Mouse (Mus musculus): ENCODE results near the gene Specc1. TPM values are rescaled to one million over a fixed set of nuclear protein-coding genes. Genes with fewer than 3 reads are reported as not detected.

Specc1 gene
- polyA plus RNA-seq, 1 experiment from 2014 or later: 11.5 TPM

GRCm38 (mm10) chr11:62026345-62026815 is 69.8 kb downstream of the Specc1 start:
- Histone ChIP-seq H3K9me3 (ENCODE audit: control insufficient read depth, low read length) (no peaks in the 10 kb centered on the region), H3K4me2 (replicated peaks) (no peak overlapping the region), H3K27me3 (ENCODE audit: control insufficient read depth, insufficient read depth, low read length) (no peaks in the 10 kb centered on the region), H3K27ac (no peak overlapping the region), H3K4me1 (replicated peaks; ENCODE audit: control insufficient read depth, insufficient read depth, low read length) (peaks cover 6% of the 10 kb centered on the region), H3K9ac (no peak overlapping the region), H3K36me3 (replicated peaks; ENCODE audit: control insufficient read depth, insufficient read depth) (no peaks in the 10 kb centered on the region), H3K4me3 (replicated peaks; ENCODE audit: low read length) (no peak overlapping the region)
- 78% methylated on average over 4 of the region's 4 CpGs for WGBS
- peak; percentile 48 for DNase-seq (ENCODE audit: low spot score)
- no peak for ATAC-seq (ENCODE audit: low FRiP score)

GRCm38 (mm10) chr11:62027271-62027670 is 70.7 kb downstream of the Specc1 start:
- WGBS: 68% methylated on average over 6 of the region's 6 CpGs
- Histone ChIP-seq H3K9ac (no peak overlapping the region), H3K9me3 (ENCODE audit: control insufficient read depth, low read length) (no peaks in the 10 kb centered on the region), H3K4me3 (replicated peaks; ENCODE audit: low read length) (no peak overlapping the region), H3K27me3 (ENCODE audit: control insufficient read depth, insufficient read depth, low read length) (no peaks in the 10 kb centered on the region), H3K27ac (no peak overlapping the region), H3K4me1 (replicated peaks; ENCODE audit: control insufficient read depth, insufficient read depth, low read length) (peaks cover 6% of the 10 kb centered on the region), H3K4me2 (replicated peaks) (no peak overlapping the region), H3K36me3 (replicated peaks; ENCODE audit: control insufficient read depth, insufficient read depth) (no peaks in the 10 kb centered on the region)
- ATAC-seq (ENCODE audit: low FRiP score) (no peak), DNase-seq (ENCODE audit: low spot score) (no peak)

- Histone ChIP-seq H3K27ac (no peak overlapping the region), H3K9me3 (ENCODE audit: control insufficient read depth, low read length) (no peaks in the 10 kb centered on the region), H3K4me3 (replicated peaks; ENCODE audit: low read length) (no peak overlapping the region), H3K4me2 (replicated peaks) (no peak overlapping the region), H3K9ac (no peak overlapping the region), H3K27me3 (ENCODE audit: control insufficient read depth, insufficient read depth, low read length) (no peaks in the 10 kb centered on the region), H3K36me3 (replicated peaks; ENCODE audit: control insufficient read depth, insufficient read depth) (no peaks in the 10 kb centered on the region), H3K4me1 (replicated peaks; ENCODE audit: control insufficient read depth, insufficient read depth, low read length) (peaks cover 6% of the 10 kb centered on the region)
- WGBS: 65% methylated on average over 2 of the region's 2 CpGs
- DNase-seq (ENCODE audit: low spot score): no peak
- ATAC-seq (ENCODE audit: low FRiP score): no peak
These were observed 71.1 kb downstream of the Specc1 start for GRCm38 (mm10) chr11:62027705-62028104.

GRCm38 (mm10) chr11:62029171-62029570 is 72.6 kb downstream of the Specc1 start:
- Histone ChIP-seq H3K9me3 (ENCODE audit: control insufficient read depth, low read length) (no peaks in the 10 kb centered on the region), H3K9ac (no peak overlapping the region), H3K27ac (no peak overlapping the region), H3K4me3 (replicated peaks; ENCODE audit: low read length) (no peak overlapping the region), H3K27me3 (ENCODE audit: control insufficient read depth, insufficient read depth, low read length) (no peaks in the 10 kb centered on the region), H3K4me2 (replicated peaks) (no peak overlapping the region), H3K4me1 (replicated peaks; ENCODE audit: control insufficient read depth, insufficient read depth, low read length) (peaks cover 3% of the 10 kb centered on the region), H3K36me3 (replicated peaks; ENCODE audit: control insufficient read depth, insufficient read depth) (no peaks in the 10 kb centered on the region)
- WGBS: 87% methylated on average over 9 of the region's 9 CpGs
- ATAC-seq (ENCODE audit: low FRiP score) (no peak), DNase-seq (ENCODE audit: low spot score) (no peak)

GRCm38 (mm10) chr11:62034564-62034963 is 78.0 kb downstream of the Specc1 start:
- no peak for ATAC-seq (ENCODE audit: low FRiP score)
- H3K27me3 ChIP-seq (ENCODE audit: control insufficient read depth, insufficient read depth, low read length): no peaks in the 10 kb centered on the region

GRCm38 (mm10) chr11:62035220-62035619 is 78.7 kb downstream of the Specc1 start:
- no peaks in the 10 kb centered on the region for H3K27me3 ChIP-seq (ENCODE audit: control insufficient read depth, insufficient read depth, low read length)
- no peak overlapping the region for H3K9ac ChIP-seq
- H3K9me3 ChIP-seq (ENCODE audit: control insufficient read depth, low read length): no peaks in the 10 kb centered on the region
- H3K4me1 ChIP-seq (replicated peaks; ENCODE audit: control insufficient read depth, insufficient read depth, low read length): no peaks in the 10 kb centered on the region
- H3K4me2 ChIP-seq (replicated peaks): no peak overlapping the region
- 93% methylated on average over 1 of the region's 1 CpGs for WGBS
- no peaks in the 10 kb centered on the region for H3K36me3 ChIP-seq (replicated peaks; ENCODE audit: control insufficient read depth, insufficient read depth)
- DNase-seq (ENCODE audit: low spot score) (no peak), ATAC-seq (ENCODE audit: low FRiP score) (no peak)
- H3K27ac ChIP-seq: no peak overlapping the region
- no peak overlapping the region for H3K4me3 ChIP-seq (replicated peaks; ENCODE audit: low read length)

More at GRCm38 (mm10) chr11:62034564-62034963, 78.0 kb downstream of the Specc1 start:
- no peak overlapping the region for H3K27ac ChIP-seq
- DNase-seq (ENCODE audit: low spot score): no peak
- no peaks in the 10 kb centered on the region for H3K36me3 ChIP-seq (replicated peaks; ENCODE audit: control insufficient read depth, insufficient read depth)
- WGBS: 77% methylated on average over 6 of the region's 6 CpGs
- no peak overlapping the region for H3K9ac ChIP-seq
- H3K9me3 ChIP-seq (ENCODE audit: control insufficient read depth, low read length): no peaks in the 10 kb centered on the region
- no peaks in the 10 kb centered on the region for H3K4me1 ChIP-seq (replicated peaks; ENCODE audit: control insufficient read depth, insufficient read depth, low read length)
- no peak overlapping the region for H3K4me2 ChIP-seq (replicated peaks)
- H3K4me3 ChIP-seq (replicated peaks; ENCODE audit: low read length): no peak overlapping the region

- 66% methylated on average over 2 of the region's 2 CpGs for WGBS
- no peaks in the 10 kb centered on the region for H3K9me3 ChIP-seq (ENCODE audit: control insufficient read depth, low read length)
- H3K4me3 ChIP-seq (replicated peaks; ENCODE audit: low read length): no peak overlapping the region
- H3K27ac ChIP-seq: no peak overlapping the region
- H3K4me2 ChIP-seq (replicated peaks): no peak overlapping the region
- no peaks in the 10 kb centered on the region for H3K36me3 ChIP-seq (replicated peaks; ENCODE audit: control insufficient read depth, insufficient read depth)
- H3K4me1 ChIP-seq (replicated peaks; ENCODE audit: control insufficient read depth, insufficient read depth, low read length): no peaks in the 10 kb centered on the region
- DNase-seq (ENCODE audit: low spot score) (no peak), ATAC-seq (ENCODE audit: low FRiP score) (no peak)
- H3K9ac ChIP-seq: no peak overlapping the region
- H3K27me3 ChIP-seq (ENCODE audit: control insufficient read depth, insufficient read depth, low read length): no peaks in the 10 kb centered on the region
These were observed 83.6 kb downstream of the Specc1 start for GRCm38 (mm10) chr11:62040122-62040521.

GRCm38 (mm10) chr11:62044627-62045026 is 88.1 kb downstream of the Specc1 start:
- Histone ChIP-seq H3K36me3 (replicated peaks; ENCODE audit: control insufficient read depth, insufficient read depth) (no peaks in the 10 kb centered on the region), H3K27ac (no peak overlapping the region), H3K4me2 (replicated peaks) (no peak overlapping the region)

GRCm38 (mm10) chr11:62045964-62046363 is 89.4 kb downstream of the Specc1 start:
- Histone ChIP-seq H3K36me3 (replicated peaks; ENCODE audit: control insufficient read depth, insufficient read depth) (no peaks in the 10 kb centered on the region), H3K9ac (no peak overlapping the region), H3K4me2 (replicated peaks) (no peak overlapping the region), H3K27me3 (ENCODE audit: control insufficient read depth, insufficient read depth, low read length) (no peaks in the 10 kb centered on the region), H3K4me1 (replicated peaks; ENCODE audit: control insufficient read depth, insufficient read depth, low read length) (no peaks in the 10 kb centered on the region), H3K4me3 (replicated peaks; ENCODE audit: low read length) (no peak overlapping the region), H3K27ac (no peak overlapping the region), H3K9me3 (ENCODE audit: control insufficient read depth, low read length) (no peaks in the 10 kb centered on the region)
- ATAC-seq (ENCODE audit: low FRiP score): no peak
- no peak for DNase-seq (ENCODE audit: low spot score)
- 59% methylated on average over 2 of the region's 2 CpGs for WGBS

More at GRCm38 (mm10) chr11:62044627-62045026, 88.1 kb downstream of the Specc1 start:
- Histone ChIP-seq H3K9ac (no peak overlapping the region), H3K4me1 (replicated peaks; ENCODE audit: control insufficient read depth, insufficient read depth, low read length) (no peaks in the 10 kb centered on the region), H3K27me3 (ENCODE audit: control insufficient read depth, insufficient read depth, low read length) (no peaks in the 10 kb centered on the region), H3K9me3 (ENCODE audit: control insufficient read depth, low read length) (no peaks in the 10 kb centered on the region), H3K4me3 (replicated peaks; ENCODE audit: low read length) (no peak overlapping the region)
- WGBS: 42% methylated on average over 3 of the region's 3 CpGs
- DNase-seq (ENCODE audit: low spot score): peak; percentile 61
- ATAC-seq (ENCODE audit: low FRiP score): no peak
